Mouse (Mus musculus) cerebellum, postnatal 4 days (tissue): ENCODE results near the gene Lipe.
A peak's percentile ranks its signal among the peaks of the same experiment; 100 is the strongest.
"Not testable (repeated sequence)": the region's sequence is repeated elsewhere in the genome, so short reads cannot be mapped to it uniquely, and the experiment has no call there.

Experiments
- DNase-seq, 2 experiments: peaks; one replicate each; pipeline ENCODE4 v3.0.0; 2022; ENCODE audit warnings: low spot score in 2 of 2, mixed read lengths in 1 of 2

The Lipe gene

GRCm38 (mm10) chr7:25412833-25413441 lies 14.4 kb upstream of the Lipe start, which contains the start of gene Cxcl17:
TSS of gene Cxcl17 (minus strand) at chr7:25412886.
- no peak for DNase-seq

DNA sequence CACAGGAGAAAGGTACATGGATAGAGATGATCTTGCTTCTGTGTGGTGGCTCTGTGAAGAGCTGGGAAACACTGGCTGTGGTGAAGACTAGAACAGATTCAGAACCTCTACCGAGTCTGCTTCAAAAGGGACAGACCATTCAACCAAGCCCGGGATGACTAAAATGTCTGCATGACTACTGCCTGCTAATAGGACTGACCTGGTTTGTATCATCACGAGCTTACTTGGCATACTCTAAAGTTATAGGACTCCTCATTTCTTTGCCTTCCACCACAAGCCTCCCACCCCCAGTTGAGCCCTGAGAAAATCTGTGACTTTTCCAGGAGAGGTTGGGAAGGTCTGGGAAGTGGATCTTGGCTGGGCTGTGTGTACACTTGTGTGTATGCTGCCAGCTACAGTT lies 13.4 kb upstream of the Lipe start:
- DNase-seq: no peak

DNA sequence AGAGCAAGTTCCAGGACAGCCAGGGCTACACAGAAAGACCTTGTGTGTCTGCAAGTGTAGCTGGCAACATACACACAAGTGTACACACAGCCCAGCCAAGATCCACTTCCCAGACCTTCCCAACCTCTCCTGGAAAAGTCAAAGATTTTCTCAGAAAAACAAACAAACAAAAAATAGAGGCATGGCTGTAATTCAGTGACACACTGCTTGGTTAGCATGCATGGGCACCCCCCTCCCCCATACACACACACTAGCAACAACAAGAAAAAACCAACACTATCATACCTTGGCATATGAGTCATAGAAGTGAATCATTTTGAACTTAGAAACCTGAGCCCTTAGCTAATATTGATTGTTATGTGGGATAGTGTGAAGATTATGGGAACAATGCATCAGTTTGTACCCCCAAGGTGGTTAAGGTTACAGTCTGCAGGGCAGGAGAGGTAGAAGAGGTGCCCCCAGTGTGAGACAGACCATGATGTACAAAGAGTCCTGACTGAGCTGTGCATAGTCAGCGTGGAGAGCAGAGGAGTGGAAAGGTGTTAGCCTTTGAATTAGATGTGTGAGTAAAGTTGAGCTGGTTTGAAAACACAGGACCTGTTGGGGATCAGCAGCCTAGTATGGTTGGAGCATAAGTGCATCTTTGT lies 12.6 kb upstream of the Lipe start:
- DNase-seq: no peak

DNA sequence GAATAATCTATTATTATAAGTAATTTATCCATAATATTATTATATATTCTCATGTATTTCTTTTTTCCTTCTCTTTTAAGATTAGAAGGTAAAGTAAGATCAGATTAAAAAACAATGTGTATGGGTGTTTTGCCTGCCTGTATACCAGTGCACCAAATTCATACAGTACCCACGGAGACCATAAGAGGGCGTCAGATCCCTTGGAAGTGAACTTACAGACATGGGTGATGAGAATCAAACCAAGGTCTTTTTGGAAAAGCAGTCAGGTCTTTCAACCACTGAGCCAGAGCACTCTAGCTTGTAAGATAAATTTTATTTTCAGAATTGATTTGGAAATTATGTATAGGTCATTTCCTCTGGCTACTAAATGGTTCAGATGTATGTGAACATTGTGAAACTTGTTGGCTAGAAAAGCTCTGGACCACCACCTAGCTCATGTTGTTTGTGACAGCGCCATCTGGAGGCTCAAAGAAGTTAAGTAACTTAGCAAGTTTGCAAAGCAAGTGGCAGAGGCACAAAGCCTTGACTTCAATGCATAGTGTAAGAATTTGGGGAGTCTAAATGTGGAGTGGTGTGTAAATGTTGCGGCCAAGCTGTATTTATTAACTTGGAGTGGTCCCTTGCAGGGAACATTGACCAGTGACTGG lies 10.7 kb upstream of the Lipe start:
- DNase-seq: no peak

GRCm38 (mm10) chr7:25406468-25406867 lies 8.0 kb upstream of the Lipe start:
- DNase-seq: no peak

GRCm38 (mm10) chr7:25402671-25403101 lies 4.2 kb upstream of the Lipe start:
- no peak for DNase-seq

GRCm38 (mm10) chr7:25401986-25402385 lies 3.5 kb upstream of the Lipe start:
- no peak for DNase-seq

DNA sequence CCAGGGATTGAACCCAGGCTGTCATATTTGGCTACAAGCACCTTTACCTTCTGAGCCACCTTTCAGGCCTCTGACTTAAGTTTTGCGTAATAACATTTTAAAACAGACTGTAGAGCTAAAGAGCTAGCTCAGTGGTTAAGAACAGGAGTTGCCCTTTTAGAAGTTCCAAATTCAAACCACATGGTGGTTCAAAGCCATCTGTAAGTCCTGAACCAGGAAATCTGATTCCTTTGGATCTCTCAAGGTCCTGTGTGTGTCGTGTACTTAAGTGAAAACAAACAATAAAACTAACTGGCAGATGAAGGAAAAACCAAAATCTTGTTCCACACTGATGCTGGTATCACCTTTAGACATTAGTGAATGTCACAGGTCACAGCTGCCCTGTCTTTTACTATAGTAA lies 3.0 kb upstream of the Lipe start:
- DNase-seq: no peak

DNA sequence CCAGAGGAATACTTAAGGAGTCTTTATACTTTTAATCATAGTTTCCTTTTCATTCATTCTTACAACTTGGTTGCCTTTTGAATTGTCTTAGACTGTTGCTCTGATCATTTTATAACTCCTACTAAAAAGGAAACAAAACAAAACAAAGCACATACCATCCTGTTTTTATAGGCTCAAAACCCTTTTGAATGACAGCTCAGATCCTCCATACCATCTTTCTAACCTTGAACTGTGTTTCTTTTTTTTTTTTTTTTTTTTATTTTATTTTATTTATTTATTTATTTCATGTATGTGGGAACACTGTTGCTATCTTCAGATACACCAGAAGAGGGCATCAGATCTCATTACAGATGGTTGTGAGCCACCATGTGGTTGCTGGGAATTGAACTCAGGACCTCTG lies 518 bp upstream of the Lipe start:
- not testable (repeated sequence) for DNase-seq

GRCm38 (mm10) chr7:25396621-25397020 lies 1.9 kb downstream of the Lipe start:
- DNase-seq: no peak

DNA sequence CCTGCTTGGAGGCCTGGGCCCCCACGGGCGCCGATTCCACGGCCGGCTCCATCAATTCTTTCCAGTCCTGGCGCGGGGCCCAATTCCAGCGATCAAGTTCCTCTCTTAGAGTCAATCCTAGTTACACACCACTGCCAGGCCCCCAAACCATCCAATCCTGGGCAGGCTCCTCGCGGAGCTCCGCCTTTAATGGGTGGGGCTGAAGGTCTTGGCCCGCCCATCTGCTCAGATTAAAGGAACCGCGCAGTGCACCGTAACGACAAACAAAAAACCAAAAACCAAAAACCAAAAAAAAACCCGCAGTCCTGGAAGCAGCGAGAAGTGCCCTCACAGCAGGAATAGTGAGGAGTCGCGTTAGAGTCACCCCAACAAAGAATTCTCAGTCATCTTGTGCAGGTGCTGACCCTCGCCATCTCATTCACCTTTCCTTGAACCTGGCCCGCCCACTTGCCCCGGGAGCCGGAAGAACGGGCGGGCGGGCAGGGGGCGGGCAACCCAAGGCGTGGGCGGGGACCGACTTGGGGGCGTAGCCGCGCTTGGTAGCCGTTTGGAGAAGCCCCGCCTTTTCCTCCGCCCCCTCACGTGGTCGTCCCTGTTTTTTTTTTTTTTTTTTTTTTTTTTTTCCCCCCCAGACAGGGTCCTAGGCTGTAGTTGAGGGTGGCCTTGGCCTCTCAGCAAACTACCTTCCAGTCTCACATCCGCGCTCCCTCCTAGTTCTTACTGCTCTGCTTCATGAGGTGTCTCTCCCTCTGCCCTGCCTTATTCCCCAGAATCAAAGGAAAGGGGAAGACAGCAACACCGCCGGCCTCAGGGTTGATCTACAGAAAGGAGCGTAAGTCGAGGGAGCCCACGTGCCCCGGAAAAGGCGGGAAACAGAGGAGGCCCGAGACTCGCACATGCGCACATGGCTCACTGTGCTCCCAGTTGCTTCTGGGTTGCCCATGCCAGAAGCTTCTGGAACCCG lies 2.7 kb downstream of the Lipe start:
- DNase-seq: peak; percentile 93 to 96

DNA sequence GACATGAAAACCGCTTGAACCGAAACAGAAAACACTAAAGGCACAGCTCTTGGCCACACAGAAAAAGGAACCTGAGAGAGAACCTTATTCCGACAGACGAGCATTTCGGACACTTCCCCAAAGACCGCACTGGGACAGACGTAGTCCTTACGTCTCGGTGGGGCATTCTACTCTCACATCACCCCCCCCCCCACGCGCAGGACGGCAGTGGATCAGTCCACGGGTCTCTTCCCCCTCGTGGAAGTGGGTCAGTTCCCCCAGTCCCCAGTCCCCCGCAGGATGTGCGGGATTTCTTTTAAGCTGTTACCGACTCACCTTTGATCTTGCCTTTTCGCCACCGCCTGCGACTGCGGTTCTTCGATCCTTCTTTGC lies 3.3 kb downstream of the Lipe start:
- no peak for DNase-seq

DNA sequence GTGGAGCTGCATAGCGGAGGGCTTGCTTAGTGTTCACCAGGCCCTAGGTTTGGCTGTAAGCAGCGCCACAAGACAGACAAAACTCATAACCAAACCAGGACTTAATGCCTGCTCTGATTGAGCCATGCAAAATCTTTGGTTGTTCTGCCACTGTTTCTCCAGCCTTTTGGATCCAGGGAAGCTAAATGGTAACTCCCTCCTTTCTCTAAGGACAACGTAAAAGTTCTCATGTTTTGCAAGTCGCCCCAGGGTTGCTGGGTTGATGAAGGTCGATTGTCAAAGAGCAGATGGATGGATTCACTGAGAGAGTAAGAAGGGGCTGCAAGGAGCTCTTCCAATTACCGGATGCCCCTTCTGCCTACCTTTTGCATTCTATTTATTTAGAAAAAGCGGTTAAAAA lies 3.8 kb downstream of the Lipe start:
- DNase-seq: no peak

GRCm38 (mm10) chr7:25393451-25394210 lies 4.9 kb downstream of the Lipe start:
- DNase-seq: no peak

GRCm38 (mm10) chr7:25392851-25393250 lies 5.7 kb downstream of the Lipe start:
- DNase-seq: no peak

DNA sequence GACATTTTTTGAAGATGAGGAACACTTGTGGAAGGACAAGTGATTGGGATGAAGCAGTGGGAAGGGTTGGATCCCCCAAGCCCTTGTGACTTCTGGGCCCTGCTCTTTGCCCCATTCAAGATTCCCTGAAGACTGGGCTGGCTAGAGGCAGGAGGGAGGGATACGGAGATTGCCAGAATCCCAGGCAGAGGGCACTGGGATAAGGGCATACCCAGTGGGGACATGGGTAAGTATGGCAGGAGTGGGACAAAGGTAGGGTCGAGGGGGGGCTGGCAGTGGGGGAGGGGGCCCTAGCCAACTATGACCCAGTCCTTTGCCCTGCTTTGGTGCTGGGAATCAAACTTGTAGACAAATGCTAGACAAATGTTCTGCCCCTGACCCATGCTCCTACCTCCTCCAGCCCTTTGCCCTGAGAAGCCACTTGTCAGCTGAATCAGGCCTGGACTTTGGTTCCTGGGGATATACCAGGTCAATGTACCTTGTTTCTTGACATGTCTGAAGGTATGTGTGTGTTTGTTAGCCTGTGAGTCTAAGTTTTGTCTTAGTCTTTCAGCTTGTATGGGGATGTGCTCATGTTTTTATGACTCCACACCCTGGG lies 6.6 kb downstream of the Lipe start:
- DNase-seq: no peak

DNA sequence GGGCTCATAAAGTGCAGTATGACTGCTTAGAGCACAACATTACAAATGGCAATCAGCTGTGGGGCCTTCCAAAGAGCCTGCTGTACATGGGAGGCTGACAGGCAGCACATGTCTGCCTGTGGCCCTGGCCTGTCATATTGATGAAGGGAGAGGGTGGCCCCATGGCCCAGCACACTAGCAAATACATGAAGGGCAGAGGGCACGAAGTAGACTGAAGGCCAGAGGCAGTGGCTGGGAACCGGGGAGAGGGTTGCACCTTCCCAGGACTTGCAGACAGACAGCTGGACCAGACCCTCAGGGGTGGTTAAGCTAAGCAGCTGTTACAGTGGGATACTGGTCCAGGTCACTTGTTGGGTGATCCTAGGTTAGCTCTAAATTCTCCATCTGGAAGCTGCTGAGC lies 7.5 kb downstream of the Lipe start:
- DNase-seq: no peak

- DNase-seq: no peak
Observed at GRCm38 (mm10) chr7:25390054-25390770, 8.3 kb downstream of the Lipe start.

GRCm38 (mm10) chr7:25388916-25389315 lies 9.6 kb downstream of the Lipe start:
- no peak for DNase-seq

- DNase-seq: no peak
Observed at GRCm38 (mm10) chr7:25387811-25388440, 10.6 kb downstream of the Lipe start.
